Mouse (Mus musculus) midbrain, embryonic 10.5 days (tissue): ENCODE results near the gene Vgll2. TPM values are rescaled to one million over a fixed set of nuclear protein-coding genes. Genes with fewer than 3 reads are reported as not detected.

Experiments
- DNase-seq: peaks from one replicate; pipeline ENCODE4 v3.0.0-alpha.2; 2017; ENCODE audit warnings: low spot score
- H3K27ac ChIP-seq: fragments of 300-500 bp; sonication (generic); replicated peaks from 2 replicates; pipeline ENCODE4 v1.5.1; 2016; ENCODE audit warnings: mild to moderate bottlenecking
- H3K27me3 ChIP-seq: fragments of 300-500 bp; sonication (generic); 2 replicates; pipeline ENCODE4 v1.6.1; 2016; ENCODE audit warnings: low read depth, mild to moderate bottlenecking; ENCODE audit not compliant: poor library complexity, severe bottlenecking
- H3K36me3 ChIP-seq: fragments of 300-500 bp; sonication (generic); 2 replicates; pipeline ENCODE4 v1.6.1; 2016; ENCODE audit warnings: mild to moderate bottlenecking, moderate library complexity
- H3K4me1 ChIP-seq: fragments of 300-500 bp; sonication (generic); 2 replicates; pipeline ENCODE4 v1.6.1; 2016
- H3K4me3 ChIP-seq: fragments of 300-500 bp; sonication (generic); 2 replicates; pipeline ENCODE4 v1.5.1; 2016; ENCODE audit warnings: mild to moderate bottlenecking, moderate library complexity
- H3K9me3 ChIP-seq: fragments of 300-500 bp; sonication (generic); replicated peaks from 2 replicates; pipeline ENCODE4 v1.6.1; 2016; ENCODE audit warnings: mild to moderate bottlenecking
- WGBS: fragments of 180-500 bp; shearing (Covaris S2); methylation state at CpG from one replicate; pipeline ENCODE4 v1.1.7; 2016; 5-methylcytosine and 5-hydroxymethylcytosine counted together
- microRNA-seq: library from miRNA; unstranded; fragments of <30 nt; microRNA quantifications from one replicate; pipeline ENCODE4, GENCODE M21; 2017
- polyA plus RNA-seq: library from polyadenylated mRNA; unstranded; fragments of >200 nt; fragmentation: Nextera tagmentation; extraction: Ambion mirVana; gene quantifications from 2 replicates; pipeline ENCODE4 v1.2.1, GENCODE M21; 2016

The Vgll2 gene
- polyA plus RNA-seq, 1 experiment from 2014 or later, result 0.54 TPM

DNA sequence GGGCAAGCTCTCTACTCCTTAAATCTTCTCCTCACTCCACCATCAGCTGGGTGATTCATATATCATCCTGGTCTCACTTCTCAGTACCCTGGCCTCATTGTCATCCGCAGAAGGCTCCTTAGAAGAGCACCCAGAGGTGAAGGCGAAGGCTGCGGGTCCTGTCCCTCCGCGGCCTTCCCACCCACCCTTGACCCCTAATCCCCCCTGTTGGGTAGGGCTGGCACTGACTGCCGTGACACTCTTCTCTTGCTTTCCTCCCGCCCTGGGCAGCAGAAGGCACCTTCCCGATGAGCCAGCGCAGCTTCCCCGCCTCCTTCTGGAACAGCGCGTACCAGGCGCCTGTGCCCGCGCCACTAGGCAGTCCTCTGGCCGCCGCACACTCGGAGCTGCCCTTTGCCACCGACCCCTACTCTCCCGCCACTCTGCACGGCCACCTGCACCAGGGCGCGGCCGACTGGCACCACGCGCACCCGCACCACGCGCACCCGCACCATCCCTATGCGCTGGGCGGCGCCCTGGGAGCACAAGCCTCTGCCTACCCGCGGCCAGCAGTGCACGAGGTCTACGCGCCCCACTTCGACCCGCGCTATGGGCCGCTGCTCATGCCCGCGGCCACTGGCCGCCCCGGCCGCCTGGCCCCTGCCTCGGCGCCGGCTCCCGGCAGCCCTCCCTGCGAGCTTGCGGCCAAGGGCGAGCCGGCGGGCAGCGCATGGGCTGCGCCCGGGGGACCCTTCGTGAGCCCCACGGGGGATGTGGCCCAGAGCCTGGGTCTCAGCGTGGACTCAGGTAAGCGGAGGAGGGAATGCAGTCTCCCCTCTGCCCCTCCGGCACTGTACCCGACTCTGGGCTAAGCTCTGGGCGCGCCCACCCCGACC, 5.1 kb downstream of the Vgll2 start:
- peak; percentile 63 for DNase-seq
- H3K27ac ChIP-seq, result 0 out of 2 replicates have a peak overlapping the region, but pooled peaks have one; percentile 38
- peak overlapping the region; percentile 60 for H3K4me3 ChIP-seq
- no peaks in the 10 kb centered on the region for H3K9me3 ChIP-seq
- H3K27me3 ChIP-seq, result peaks cover 100% of the 10 kb centered on the region
- under 1% methylated on average over 64 of the region's 68 CpGs for whole genome bisulfite sequencing
- no peaks in the 10 kb centered on the region for H3K36me3 ChIP-seq
- peaks cover 23% of the 10 kb centered on the region for H3K4me1 ChIP-seq

DNA sequence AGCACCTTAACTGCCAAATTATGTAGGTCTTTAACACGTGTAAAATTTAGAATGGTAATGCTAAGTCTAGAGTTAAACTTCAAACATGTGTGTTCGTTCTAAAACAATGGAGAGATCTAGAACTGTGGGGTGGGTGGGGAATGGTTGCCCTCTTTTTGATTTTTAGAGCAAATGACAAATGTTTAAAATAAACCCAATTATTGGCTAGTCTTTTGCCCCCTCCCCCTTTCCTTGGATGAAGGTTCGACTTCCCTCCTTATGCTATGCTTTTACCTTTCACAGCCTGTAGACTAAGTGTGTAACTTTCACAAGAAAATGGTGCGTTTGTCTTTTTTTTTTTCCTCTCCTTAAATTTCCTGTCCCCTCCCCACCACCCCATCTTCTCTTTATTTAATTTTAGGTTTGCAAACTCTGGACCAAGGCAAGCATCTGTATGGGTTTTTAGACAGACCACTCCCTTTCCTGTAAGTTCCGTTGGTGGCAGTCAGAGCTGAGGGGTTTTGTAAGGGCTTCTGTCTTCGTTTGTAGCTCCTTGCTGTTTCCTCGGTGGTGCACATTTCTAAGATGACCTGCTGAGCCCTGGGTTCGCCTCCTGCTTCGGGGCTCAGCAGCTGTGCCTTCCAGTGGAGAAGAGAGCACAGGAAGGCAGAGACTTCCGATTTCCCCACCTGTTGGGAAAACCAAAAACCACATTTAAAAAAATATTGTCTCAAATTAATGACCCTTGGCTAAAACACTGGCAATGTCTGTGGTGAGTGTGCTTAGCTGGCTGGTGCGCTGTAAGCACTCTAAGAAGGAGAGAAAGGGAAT, 6.5 kb downstream of the Vgll2 start:
- peaks cover 17% of the 10 kb centered on the region for H3K4me1 ChIP-seq
- H3K4me3 ChIP-seq, result no peak overlapping the region
- 2% methylated on average over 11 of the region's 11 CpGs for WGBS
- peak; percentile 16 for DNase-seq
- H3K27me3 ChIP-seq, result peaks cover 89% of the 10 kb centered on the region
- no peaks in the 10 kb centered on the region for H3K9me3 ChIP-seq
- no peak overlapping the region for H3K27ac ChIP-seq
- no peaks in the 10 kb centered on the region for H3K36me3 ChIP-seq

DNA sequence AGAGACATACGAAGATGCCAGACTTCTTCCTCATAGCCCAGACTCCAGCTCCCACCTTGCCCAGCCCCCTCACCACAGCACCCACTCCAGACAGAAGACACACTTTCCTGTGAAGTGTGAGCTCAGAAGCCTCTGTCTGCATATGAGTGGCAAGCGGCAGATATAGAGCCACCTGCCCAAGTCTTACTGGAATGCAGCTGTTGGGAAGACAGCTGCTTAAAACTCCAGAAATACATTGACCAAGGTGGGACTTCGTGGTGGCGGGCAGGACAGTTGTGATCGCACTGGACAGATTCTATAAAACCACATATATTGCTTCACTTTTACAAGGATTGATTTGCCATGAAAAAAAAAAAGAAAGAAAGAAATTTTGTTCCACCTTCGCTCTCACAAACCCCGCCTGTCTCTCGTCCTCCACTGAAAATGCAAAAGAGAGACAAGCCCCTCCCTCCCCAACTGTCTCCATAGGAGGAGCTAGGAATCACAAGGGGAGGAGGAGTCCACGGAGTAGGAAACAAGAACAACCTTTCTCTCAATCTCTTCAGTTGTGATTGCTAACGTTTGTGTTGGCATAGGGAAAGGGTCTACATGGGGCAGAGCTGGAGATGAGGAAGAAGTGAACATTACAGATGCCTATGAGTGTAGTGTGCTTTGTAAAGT, 7.2 kb downstream of the Vgll2 start:
- peaks cover 81% of the 10 kb centered on the region for H3K27me3 ChIP-seq
- DNase-seq, result peak; percentile 22
- WGBS, result 2% methylated on average over 10 of the region's 10 CpGs
- no peak overlapping the region for H3K4me3 ChIP-seq
- H3K27ac ChIP-seq, result no peak overlapping the region
- no peaks in the 10 kb centered on the region for H3K36me3 ChIP-seq
- H3K4me1 ChIP-seq, result peaks cover 17% of the 10 kb centered on the region
- H3K9me3 ChIP-seq, result no peaks in the 10 kb centered on the region

DNA sequence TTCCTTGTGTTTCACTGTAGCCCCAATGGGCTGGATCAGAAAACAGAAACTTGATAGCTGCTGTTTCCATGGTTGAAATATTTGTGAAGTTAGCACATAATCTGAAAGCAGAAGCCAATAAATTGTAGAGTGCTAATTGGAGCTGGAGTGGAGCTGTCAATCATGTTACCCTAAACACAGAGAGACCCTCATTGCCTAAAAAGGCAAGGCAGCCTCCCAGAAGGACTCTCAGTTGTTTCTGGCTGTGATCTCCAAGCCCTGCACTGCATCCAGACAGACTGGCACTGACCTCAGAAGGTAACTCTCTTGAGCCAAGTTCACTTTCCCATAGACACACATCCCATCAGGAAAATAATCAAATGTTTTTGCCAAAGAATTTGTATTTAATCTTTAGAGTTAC, 11.4 kb downstream of the Vgll2 start:
- no peak overlapping the region for H3K27ac ChIP-seq
- DNase-seq, result no peak
- peaks cover 6% of the 10 kb centered on the region for H3K4me1 ChIP-seq
- H3K36me3 ChIP-seq, result no peaks in the 10 kb centered on the region
- no peak overlapping the region for H3K4me3 ChIP-seq
- H3K9me3 ChIP-seq, result no peaks in the 10 kb centered on the region
- peaks cover 39% of the 10 kb centered on the region for H3K27me3 ChIP-seq

DNA sequence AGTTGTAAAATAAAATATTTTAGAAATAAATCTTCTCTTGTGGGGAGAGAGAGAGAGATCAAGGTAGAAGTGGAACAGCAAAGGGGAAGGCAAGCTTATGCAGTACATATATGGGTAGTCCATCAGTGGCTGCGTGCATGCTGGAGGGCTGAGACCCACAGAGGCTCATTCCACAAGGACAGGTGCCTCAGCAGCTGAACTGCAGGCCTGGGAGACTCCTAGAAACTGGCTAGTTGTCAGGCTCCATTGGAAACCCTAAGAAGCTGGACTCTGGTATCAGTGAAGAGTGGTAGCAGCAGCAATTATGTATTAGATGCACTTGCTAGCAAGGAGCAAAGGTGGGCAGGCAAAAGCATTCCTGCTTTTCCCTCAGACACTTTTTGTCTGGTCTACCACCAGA, 17.1 kb downstream of the Vgll2 start:
- Histone ChIP-seq H3K4me3 (no peak overlapping the region), H3K4me1 (no peaks in the 10 kb centered on the region), H3K36me3 (no peaks in the 10 kb centered on the region), H3K27ac (no peak overlapping the region), H3K9me3 (no peaks in the 10 kb centered on the region), H3K27me3 (no peaks in the 10 kb centered on the region)
- DNase-seq, result no peak
- WGBS, result 76% methylated on average over 1 of the region's 1 CpGs

DNA sequence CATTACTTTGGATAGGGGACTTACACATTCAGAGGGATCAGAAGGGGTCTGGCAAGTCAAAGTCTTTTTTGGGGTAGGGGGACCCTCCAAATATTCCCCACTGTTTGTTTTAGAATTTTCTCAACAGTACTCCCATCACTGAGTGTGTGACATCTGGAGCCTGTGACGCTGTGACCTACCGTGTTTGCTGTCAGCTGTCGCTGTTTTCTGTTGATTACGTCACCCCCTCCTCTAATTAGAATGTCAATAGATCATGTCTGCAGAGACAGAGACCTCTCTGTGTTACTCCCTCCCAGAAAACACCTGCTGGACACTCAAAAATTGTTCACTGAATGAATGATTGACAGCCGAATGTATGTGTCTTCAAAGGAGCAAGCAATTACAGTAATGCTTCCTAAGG, 20.8 kb downstream of the Vgll2 start:
- DNase-seq, result no peak
- H3K27ac ChIP-seq, result no peak overlapping the region
- H3K36me3 ChIP-seq, result no peaks in the 10 kb centered on the region
- no peaks in the 10 kb centered on the region for H3K27me3 ChIP-seq
- no peak overlapping the region for H3K4me3 ChIP-seq
- WGBS, result 89% methylated on average over 5 of the region's 5 CpGs
- no peaks in the 10 kb centered on the region for H3K4me1 ChIP-seq
- H3K9me3 ChIP-seq, result no peaks in the 10 kb centered on the region

DNA sequence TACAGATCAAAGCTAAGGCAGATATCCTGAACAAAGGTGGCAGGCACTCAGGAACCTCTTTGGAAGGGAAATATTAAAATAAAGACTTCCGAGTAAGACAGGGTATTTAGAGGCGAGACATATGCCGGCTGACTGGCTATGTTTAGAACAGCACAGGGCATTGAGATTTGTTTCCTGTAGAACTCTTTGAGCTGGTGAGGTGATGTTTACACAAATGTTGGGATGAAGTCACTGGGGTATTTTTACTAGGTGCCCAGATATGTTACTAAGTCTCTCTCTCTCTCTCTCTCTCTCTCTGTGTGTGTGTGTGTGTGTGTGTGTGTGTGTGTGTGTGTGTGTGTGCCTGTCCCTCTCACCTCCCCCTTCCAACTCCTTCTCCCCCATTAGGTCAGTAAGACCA, 26.0 kb downstream of the Vgll2 start:
- no peak overlapping the region for H3K4me3 ChIP-seq
- no peaks in the 10 kb centered on the region for H3K36me3 ChIP-seq
- H3K9me3 ChIP-seq, result no peaks in the 10 kb centered on the region
- no peaks in the 10 kb centered on the region for H3K4me1 ChIP-seq
- no peak overlapping the region for H3K27ac ChIP-seq
- DNase-seq, result no peak
- H3K27me3 ChIP-seq, result no peaks in the 10 kb centered on the region
- WGBS, result 90% methylated on average over 3 of the region's 3 CpGs

DNA sequence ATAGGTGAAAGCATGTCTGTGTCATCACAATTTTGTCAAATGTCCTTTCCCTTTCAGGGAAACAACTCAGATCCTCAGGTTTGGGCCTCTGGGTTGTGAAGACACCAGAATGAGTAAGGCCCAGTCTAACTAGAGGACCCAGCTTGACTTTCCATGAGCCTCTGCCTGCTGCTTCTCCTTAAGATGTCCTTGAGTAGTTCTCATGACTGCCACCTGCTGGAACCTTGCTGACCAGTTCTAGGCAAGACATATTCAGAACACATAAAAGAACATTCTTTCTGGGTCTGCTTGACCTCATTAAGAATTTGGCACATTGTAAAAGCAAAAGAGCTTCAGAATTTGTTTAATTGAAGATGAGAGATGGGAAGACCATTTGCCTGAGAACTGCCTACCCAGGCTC, 50.2 kb downstream of the Vgll2 start:
- no peaks in the 10 kb centered on the region for H3K9me3 ChIP-seq
- no peaks in the 10 kb centered on the region for H3K4me1 ChIP-seq
- no peaks in the 10 kb centered on the region for H3K36me3 ChIP-seq
- no peak overlapping the region for H3K4me3 ChIP-seq
- no peaks in the 10 kb centered on the region for H3K27me3 ChIP-seq
- DNase-seq, result peak; percentile 39
- no peak overlapping the region for H3K27ac ChIP-seq

Small RNAs within 50 kb of the gene (microRNA-seq; reads per million reads assigned to microRNA genes)
- gene Gm24084, result not detected

Other genes starting within 250 kb of the Vgll2 start
- gene Ros1, start 172.7 kb downstream of the Vgll2 start, polyA plus RNA-seq, result not detected in 2 replicates
- 20.7 and 23.1 TPM in 2 replicates for gene Dcbld1, start 211.1 kb downstream of the Vgll2 start, polyA plus RNA-seq